Mouse (Mus musculus): ENCODE data around the gene Ift57. TPM values are rescaled to one million over a fixed set of nuclear protein-coding genes. Genes with fewer than 3 reads are reported as not detected.

Ift57 gene
- polyA plus RNA-seq, 1 experiment from 2014 or later: 38.3 TPM

DNA sequence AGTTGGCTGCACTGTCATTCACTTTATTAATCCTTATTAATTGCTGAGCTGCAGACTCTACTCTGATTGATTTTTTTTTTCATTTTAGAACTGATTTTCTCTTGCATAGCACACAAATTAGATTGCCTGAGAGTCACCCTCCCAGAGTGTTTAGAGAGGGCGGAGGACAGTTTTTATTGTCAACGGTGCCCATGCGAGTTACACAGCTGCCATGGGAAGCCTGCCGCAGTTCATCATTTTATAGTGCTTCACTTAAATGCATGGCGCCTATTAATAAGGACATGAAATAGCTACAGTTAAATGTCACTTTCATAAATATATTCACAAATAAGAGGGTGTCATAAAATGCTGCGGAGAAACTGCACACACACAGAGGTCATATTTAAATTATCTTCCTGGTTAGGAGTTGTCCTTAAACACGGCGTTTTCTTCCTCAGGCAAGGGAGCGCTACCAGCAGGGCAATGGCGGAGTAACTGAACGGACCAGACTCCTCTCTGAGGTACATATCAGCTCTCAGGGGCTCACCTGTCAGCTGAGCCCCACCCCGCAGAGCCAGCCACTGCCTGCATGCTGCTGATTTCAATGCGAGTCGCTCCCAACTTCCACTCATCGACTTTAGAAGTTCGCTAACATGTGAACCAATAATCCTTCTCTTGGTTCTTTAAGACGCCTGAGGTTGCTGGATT is 61.6 kb downstream of the Ift57 start:
- no peaks in the 10 kb centered on the region; the same call in none of the 2 replicates for H3K36me3 ChIP-seq
- H3K9ac ChIP-seq: no peak overlapping the region
- no peak overlapping the region for H3K27ac ChIP-seq
- no peak overlapping the region for H3K4me2 ChIP-seq (replicated peaks)
- H3K27me3 ChIP-seq: no peaks in the 10 kb centered on the region
- no peaks in the 10 kb centered on the region for H3K4me1 ChIP-seq
- H3K4me3 ChIP-seq: no peak overlapping the region
- no peak for ATAC-seq (ENCODE audit: insufficient number of reproducible peaks, insufficient read depth, low FRiP score, low TSS enrichment)
- WGBS: 84% methylated on average over 17 of the region's 17 CpGs
- no peaks in the 10 kb centered on the region for H3K9me3 ChIP-seq

DNA sequence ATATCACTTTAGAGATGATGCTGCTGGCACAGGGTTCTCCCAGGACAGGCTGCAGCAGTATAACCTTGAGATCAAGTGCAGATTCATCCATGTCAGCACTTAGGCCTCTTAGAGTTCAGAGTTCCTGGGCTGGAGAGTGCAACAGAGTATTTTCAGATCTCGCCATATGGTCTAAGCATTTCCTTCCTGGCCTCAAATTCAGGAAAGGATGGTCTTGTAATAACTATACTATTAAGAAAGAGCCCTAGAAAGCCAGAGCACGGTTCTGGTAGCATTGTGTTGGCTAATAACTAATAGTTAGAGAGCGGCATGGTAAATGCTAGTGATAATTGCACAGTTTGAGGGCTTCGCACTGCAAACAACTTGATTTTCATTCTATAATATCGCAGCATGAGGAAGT is 62.9 kb downstream of the Ift57 start:
- no peak for ATAC-seq (ENCODE audit: insufficient number of reproducible peaks, insufficient read depth, low FRiP score, low TSS enrichment)
- no peak overlapping the region for H3K9ac ChIP-seq
- H3K36me3 ChIP-seq: no peaks in the 10 kb centered on the region; the same call in none of the 2 replicates
- no peaks in the 10 kb centered on the region for H3K27me3 ChIP-seq
- H3K4me2 ChIP-seq (replicated peaks): no peak overlapping the region
- H3K9me3 ChIP-seq: no peaks in the 10 kb centered on the region
- no peak overlapping the region for H3K27ac ChIP-seq
- no peak overlapping the region for H3K4me3 ChIP-seq
- no peaks in the 10 kb centered on the region for H3K4me1 ChIP-seq
- WGBS: 77% methylated on average over 5 of the region's 5 CpGs

DNA sequence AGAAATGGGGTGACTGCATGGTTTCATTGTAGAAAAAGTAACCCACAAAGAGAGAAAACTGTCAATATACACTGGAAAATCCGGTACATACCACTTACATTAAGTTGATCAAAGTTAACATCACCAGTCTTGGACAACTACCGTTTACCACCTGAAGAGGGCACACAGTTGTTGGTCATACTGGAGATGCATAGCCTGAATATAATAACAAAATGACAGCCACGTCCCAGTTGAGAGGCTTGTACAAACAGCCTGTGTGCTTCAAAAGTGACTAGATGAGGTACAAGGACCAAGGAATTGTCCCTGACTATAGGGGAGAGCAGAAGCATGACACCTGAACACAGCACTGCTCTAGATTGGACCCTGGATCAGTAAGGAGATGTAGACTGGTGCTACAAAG is 67.3 kb downstream of the Ift57 start:
- Histone ChIP-seq H3K9me3 (no peaks in the 10 kb centered on the region), H3K4me1 (no peaks in the 10 kb centered on the region), H3K27ac (no peak overlapping the region), H3K9ac (no peak overlapping the region), H3K27me3 (no peaks in the 10 kb centered on the region), H3K36me3 (no peaks in the 10 kb centered on the region; the same call in none of the 2 replicates), H3K4me2 (replicated peaks) (no peak overlapping the region), H3K4me3 (no peak overlapping the region)
- no peak for ATAC-seq (ENCODE audit: insufficient number of reproducible peaks, insufficient read depth, low FRiP score, low TSS enrichment)
- WGBS: 60% methylated on average over 3 of the region's 3 CpGs

DNA sequence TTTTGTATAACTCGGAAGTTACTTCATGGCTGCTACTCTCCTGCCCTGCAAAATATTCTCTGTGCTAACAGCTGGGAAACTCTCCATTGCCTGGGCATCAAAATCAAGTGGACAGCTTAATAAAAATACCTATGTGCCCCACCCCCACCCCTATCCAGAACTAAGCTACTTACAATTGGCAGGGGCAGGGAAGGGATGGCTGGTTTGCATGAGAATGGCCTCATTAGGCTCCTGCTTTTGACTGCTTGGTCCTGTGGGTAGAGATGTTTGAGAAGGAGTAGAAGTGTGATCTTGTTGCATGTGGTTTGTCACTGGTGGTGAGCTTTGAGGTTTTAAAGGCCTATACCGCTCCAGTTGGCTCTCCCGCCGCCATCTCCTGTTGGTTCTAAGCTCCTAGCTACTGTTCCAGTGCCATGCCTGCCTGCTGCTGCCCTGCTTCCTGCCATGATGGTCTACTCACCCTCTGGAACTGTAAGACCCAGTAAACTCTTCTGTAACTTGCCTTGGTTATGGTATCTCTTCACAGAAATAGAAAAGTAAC is 69.5 kb downstream of the Ift57 start:
- no peaks in the 10 kb centered on the region for H3K4me1 ChIP-seq
- no peaks in the 10 kb centered on the region; the same call in none of the 2 replicates for H3K36me3 ChIP-seq
- no peak overlapping the region for H3K4me2 ChIP-seq (replicated peaks)
- no peak overlapping the region for H3K9ac ChIP-seq
- H3K4me3 ChIP-seq: no peak overlapping the region
- no peak for ATAC-seq (ENCODE audit: insufficient number of reproducible peaks, insufficient read depth, low FRiP score, low TSS enrichment)
- no peaks in the 10 kb centered on the region for H3K27me3 ChIP-seq
- WGBS: 92% methylated on average over 4 of the region's 4 CpGs
- H3K9me3 ChIP-seq: no peaks in the 10 kb centered on the region
- no peak overlapping the region for H3K27ac ChIP-seq

DNA sequence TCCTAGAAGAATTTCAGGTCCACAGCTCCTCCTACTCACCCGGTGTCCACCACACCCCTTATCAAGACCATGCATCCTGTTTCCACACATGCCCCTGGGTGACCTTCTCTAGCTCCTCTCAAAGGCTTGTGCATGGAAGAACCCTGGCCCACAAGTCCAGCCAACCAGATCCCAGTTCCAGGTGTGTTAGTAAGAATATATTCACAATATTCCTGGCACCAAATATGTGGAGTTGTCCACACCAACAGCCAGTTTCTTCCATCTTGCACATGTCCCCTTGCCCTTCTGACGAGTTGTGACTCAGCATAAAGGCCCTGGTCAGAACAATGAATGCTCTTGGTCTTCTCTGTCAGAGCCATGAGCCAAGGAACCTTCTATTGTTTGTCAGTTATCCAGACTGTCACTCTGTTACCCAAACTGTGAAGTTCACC is 70.8 kb downstream of the Ift57 start:
- H3K4me2 ChIP-seq (replicated peaks): no peak overlapping the region
- H3K4me1 ChIP-seq: no peaks in the 10 kb centered on the region
- no peak overlapping the region for H3K4me3 ChIP-seq
- H3K9ac ChIP-seq: no peak overlapping the region
- WGBS: 82% methylated on average over 2 of the region's 2 CpGs
- ATAC-seq (ENCODE audit: insufficient number of reproducible peaks, insufficient read depth, low FRiP score, low TSS enrichment): no peak
- no peaks in the 10 kb centered on the region for H3K27me3 ChIP-seq
- H3K27ac ChIP-seq: no peak overlapping the region
- H3K9me3 ChIP-seq: no peaks in the 10 kb centered on the region
- H3K36me3 ChIP-seq: no peaks in the 10 kb centered on the region

DNA sequence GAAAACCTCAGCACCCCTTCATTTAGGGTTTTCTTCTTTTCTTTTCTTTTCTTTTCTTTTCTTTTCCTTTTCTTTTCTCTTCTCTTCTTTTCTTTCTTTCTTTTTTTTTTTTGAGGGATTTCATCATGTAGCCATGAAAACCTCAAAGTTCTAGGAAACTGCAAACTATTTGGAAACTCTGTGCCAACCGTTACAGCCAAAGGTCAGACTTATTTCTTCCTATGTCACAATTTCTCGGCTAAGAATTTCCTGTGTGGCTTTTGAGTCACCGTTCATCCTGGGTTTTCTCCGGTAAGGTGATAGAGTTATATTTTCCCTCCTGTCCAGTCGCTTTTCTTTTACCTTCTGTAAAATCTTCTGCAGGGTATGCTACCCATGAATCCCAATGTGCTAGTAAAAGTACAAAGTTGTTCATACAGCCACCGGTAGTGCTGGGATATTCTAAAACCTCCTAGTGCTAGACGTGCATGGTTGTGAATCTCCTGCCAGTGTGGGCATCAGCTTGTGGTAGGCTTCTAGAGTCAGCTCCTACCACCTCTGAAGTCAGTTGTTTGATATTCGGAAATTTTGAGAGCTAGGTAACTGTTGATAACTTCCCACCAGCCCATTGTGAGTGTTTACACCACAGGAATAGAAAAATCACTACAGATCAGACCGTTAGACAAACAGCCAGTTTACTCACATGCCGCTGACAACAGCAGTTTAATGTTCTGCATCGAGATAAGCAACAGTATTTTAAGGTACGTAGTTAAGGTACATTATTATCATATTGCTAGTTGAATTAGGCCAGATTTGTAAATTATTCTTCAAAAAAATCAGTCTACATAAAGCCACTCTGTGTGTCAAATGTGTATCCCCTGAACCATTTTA is 71.5 kb downstream of the Ift57 start:
- WGBS: 89% methylated on average over 12 of the region's 12 CpGs
- no peak for ATAC-seq (ENCODE audit: insufficient number of reproducible peaks, insufficient read depth, low FRiP score, low TSS enrichment)
- H3K9me3 ChIP-seq: no peaks in the 10 kb centered on the region
- no peaks in the 10 kb centered on the region for H3K27me3 ChIP-seq
- H3K4me3 ChIP-seq: no peak overlapping the region
- no peaks in the 10 kb centered on the region for H3K4me1 ChIP-seq
- H3K9ac ChIP-seq: no peak overlapping the region
- no peak overlapping the region for H3K27ac ChIP-seq
- no peak overlapping the region for H3K4me2 ChIP-seq (replicated peaks)
- H3K36me3 ChIP-seq: no peaks in the 10 kb centered on the region

DNA sequence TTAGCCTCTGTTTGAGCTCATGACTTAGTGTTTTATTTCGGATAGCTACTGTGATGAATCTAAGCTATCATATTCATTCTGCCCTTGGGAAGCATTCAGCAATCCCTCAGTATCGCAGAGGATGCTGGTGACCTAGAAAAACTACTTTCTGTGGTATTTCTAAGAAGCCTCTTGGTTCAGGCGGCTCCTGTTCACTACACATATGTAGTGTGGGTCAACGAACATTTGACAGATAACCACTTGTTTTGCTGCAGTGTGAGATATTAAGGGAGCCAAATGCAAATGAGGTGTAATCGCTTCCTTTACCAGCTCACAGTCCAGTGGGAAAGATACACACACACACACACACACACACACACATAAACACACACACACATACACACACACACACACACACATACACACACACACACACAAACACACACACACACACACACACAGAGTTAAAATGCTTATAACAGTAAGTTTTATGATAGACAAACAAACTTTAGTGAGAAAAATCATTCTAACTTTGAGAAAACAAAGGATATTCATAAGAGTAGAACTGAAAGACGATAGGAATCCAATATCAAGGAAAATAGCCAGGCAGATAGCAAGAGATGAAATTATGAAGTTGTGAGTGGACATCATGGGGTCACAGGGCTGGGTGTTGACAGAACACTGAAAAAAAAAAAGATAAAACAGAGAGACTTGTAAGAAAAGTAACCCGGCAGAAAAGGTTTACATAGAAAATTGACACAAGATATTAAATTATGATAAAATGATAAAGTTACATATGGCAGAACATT is 72.8 kb downstream of the Ift57 start:
- no peak overlapping the region for H3K4me2 ChIP-seq (replicated peaks)
- H3K27me3 ChIP-seq: no peaks in the 10 kb centered on the region
- no peak for ATAC-seq (ENCODE audit: insufficient number of reproducible peaks, insufficient read depth, low FRiP score, low TSS enrichment)
- H3K27ac ChIP-seq: no peak overlapping the region
- no peak overlapping the region for H3K9ac ChIP-seq
- no peaks in the 10 kb centered on the region for H3K4me1 ChIP-seq
- WGBS: 84% methylated on average over 7 of the region's 7 CpGs
- H3K9me3 ChIP-seq: no peaks in the 10 kb centered on the region
- no peak overlapping the region for H3K4me3 ChIP-seq
- no peaks in the 10 kb centered on the region for H3K36me3 ChIP-seq

DNA sequence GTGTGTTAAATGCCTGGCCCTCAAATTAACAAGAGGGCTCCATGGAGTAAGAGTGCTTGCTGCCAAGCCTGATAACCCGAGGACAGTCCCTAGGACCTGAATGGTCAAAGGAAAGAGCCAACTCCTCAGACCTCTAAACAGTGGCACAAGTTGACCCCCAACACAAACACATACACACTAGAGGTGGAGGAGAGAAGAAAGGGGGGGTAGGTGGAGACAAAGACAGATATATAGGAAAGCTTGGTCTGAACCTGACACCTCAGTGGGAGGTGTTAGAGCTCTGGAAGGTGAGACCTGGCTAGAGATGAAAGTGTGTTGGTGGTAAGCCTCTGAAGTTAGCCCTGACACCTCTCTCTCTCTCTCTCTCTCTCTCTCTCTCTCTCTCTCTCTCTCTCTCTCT is 73.5 kb downstream of the Ift57 start:
- WGBS: 52% methylated on average over 1 of the region's 1 CpGs
- H3K4me3 ChIP-seq: no peak overlapping the region
- H3K4me1 ChIP-seq: no peaks in the 10 kb centered on the region
- H3K27ac ChIP-seq: no peak overlapping the region
- H3K27me3 ChIP-seq: no peaks in the 10 kb centered on the region
- no peak for ATAC-seq (ENCODE audit: insufficient number of reproducible peaks, insufficient read depth, low FRiP score, low TSS enrichment)
- H3K9me3 ChIP-seq: no peaks in the 10 kb centered on the region
- H3K36me3 ChIP-seq: no peaks in the 10 kb centered on the region
- H3K4me2 ChIP-seq (replicated peaks): no peak overlapping the region
- no peak overlapping the region for H3K9ac ChIP-seq

DNA sequence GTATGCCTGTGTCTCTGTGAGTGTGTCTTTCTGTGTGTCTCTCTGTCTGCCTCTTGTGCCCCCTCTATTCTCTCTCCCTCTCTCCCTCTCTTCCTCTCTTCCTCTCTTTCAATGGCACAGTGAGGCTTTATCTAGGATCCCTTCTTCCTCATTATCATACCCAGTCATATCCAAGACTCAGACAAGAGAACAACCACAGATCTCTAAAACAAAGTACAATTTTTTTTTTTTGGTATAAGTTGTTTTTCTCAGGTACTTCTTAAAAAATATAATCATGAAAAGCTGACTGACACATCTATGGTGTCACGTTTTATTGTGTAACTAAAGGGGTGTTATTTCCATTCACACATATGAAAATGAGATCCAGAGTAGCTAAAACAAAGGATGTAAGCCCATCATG is 74.0 kb downstream of the Ift57 start:
- ATAC-seq (ENCODE audit: insufficient number of reproducible peaks, insufficient read depth, low FRiP score, low TSS enrichment): no peak
- H3K4me2 ChIP-seq (replicated peaks): no peak overlapping the region
- no peaks in the 10 kb centered on the region for H3K36me3 ChIP-seq
- H3K9me3 ChIP-seq: no peaks in the 10 kb centered on the region
- H3K4me1 ChIP-seq: no peaks in the 10 kb centered on the region
- no peak overlapping the region for H3K9ac ChIP-seq
- H3K27me3 ChIP-seq: no peaks in the 10 kb centered on the region
- H3K4me3 ChIP-seq: no peak overlapping the region
- 78% methylated on average over 1 of the region's 1 CpGs for WGBS
- H3K27ac ChIP-seq: no peak overlapping the region

DNA sequence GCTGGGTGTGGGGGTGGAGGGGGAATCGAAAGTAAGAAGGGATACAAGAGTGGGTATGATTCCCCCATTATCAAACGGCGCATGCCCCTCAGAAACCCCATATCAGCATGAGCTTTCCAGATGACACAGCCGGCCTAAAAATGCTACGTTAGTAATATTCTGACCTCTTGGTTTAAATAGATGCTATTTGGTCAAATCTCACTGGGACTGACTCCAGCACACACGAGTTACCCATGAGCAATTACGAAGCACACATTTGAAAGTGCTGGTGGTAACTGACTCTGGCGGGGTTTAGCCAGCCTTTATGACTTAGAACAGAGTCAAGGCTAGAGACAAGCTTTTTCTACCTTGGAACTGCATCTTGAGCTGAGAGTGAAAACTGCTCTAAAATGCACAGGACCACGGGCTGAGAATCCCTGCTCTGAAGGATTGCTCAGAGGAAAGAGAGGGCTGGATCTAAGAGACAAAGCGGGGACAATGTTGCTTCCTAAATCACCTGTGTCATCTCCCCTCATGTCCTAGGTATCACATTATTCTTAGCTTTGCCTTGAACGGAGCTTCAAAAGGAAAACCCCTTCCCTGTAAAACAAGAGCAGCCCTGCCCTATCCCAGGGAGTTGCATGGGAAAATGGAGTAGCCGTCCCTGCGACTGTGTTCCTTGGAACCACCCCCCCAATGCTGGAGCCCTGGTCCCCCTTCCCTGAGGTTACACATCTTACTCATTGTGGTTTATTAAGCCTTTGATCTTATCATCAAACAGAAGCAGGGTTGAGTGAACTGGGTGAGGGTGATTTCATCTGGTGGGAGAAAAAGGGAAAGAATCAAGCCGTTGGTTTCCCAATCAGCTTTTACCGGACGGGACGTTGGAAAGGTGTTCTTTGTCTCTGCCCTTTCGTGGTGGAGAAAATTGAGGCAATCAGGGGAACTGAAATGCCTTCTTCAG is 75.3 kb downstream of the Ift57 start:
- Histone ChIP-seq H3K4me2 (replicated peaks) (no peak overlapping the region), H3K4me3 (no peak overlapping the region), H3K9me3 (no peaks in the 10 kb centered on the region), H3K27me3 (no peaks in the 10 kb centered on the region), H3K4me1 (no peaks in the 10 kb centered on the region), H3K27ac (no peak overlapping the region), H3K9ac (no peak overlapping the region), H3K36me3 (no peaks in the 10 kb centered on the region)
- 78% methylated on average over 18 of the region's 18 CpGs for WGBS
- no peak for ATAC-seq (ENCODE audit: insufficient number of reproducible peaks, insufficient read depth, low FRiP score, low TSS enrichment)

Data from embryonic facial prominence, embryonic 12.5 days (tissue).